ENCODE assay signal across 19 mouse cellular contexts in the genomic region with DNA sequence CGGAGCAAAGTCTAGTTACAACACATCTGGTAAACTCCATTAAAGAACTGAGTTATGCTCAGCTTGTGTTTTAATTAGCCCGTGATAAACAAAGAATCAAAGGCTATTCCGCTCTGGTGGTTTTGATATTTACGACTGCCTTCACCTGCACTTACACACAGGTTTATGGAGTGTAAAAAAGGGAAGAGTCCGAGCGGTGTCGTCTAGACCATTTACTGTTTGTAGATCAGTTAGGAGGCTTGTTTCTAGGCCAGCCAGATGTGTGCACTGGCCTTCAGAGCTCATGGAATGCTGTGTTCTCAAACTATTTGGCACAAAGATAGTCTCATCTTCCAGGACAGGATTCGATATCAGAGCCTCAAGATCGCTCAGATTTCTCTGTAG.
"Had no signal": no experiment of that assay in that cellular context is flagged by ENCODE, and none has a peak within 500 bp of the region (broad histone marks: within the 10 kb centered on the region; RNA-seq: fewer than 3 reads in every experiment).

No protein-coding gene starts in this region.

- H3K9me3 ChIP-seq: lung, embryonic 15.5 days; megakaryocyte, embryonic 14.5 days; midbrain, embryonic 15.5 days; neural tube, embryonic 12.5 days had no signal

- H3K9ac ChIP-seq: lung, embryonic 15.5 days; midbrain, embryonic 13.5 days; midbrain, embryonic 15.5 days; neural tube, embryonic 12.5 days had no signal

- H3K27ac ChIP-seq: lung, embryonic 15.5 days; macrophage; midbrain, embryonic 13.5 days; midbrain, embryonic 15.5 days; neural tube, embryonic 12.5 days had no signal

- H3K4me3 ChIP-seq: lung, embryonic 15.5 days; megakaryocyte, embryonic 14.5 days; midbrain, embryonic 13.5 days; midbrain, embryonic 15.5 days; neural tube, embryonic 12.5 days had no signal

- H3K27me3 ChIP-seq: lung, embryonic 15.5 days; megakaryocyte, embryonic 14.5 days; midbrain, embryonic 13.5 days; midbrain, embryonic 15.5 days; neural tube, embryonic 12.5 days had no signal

- ATAC-seq: lung, postnatal 0 days; midbrain, embryonic 13.5 days; midbrain, embryonic 15.5 days had no signal

- DNase-seq: lung, adult 2 months; lung, postnatal 14 days; lung, postnatal 36 days; retina, postnatal 1 day; right cerebral cortex, adult 18-20 months; right cerebral cortex, postnatal 25 days; right cerebral cortex, postnatal 4 days; spleen, adult 18-20 months; thymus, adult 18-20 months; thymus, postnatal 14 days; thymus, postnatal 36 days had no signal

- H3K4me1 ChIP-seq: megakaryocyte, embryonic 14.5 days; midbrain, embryonic 15.5 days; neural tube, embryonic 12.5 days had no signal

- H3K36me3 ChIP-seq: lung, embryonic 15.5 days; midbrain, embryonic 13.5 days; midbrain, embryonic 15.5 days; neural tube, embryonic 12.5 days had no signal

- H3K4me2 ChIP-seq: lung, embryonic 15.5 days; midbrain, embryonic 11.5 days; midbrain, embryonic 13.5 days; midbrain, embryonic 15.5 days; neural tube, embryonic 12.5 days had no signal
